Mouse (Mus musculus): ENCODE data around the gene Aph1a. TPM values are rescaled to one million over a fixed set of nuclear protein-coding genes. Genes with fewer than 3 reads are reported as not detected.
A peak's percentile ranks its signal among the peaks of the same experiment; 100 is the strongest.

Gene Aph1a
- polyA plus RNA-seq, 1 experiment from 2014 or later = 33.8 TPM

GRCm38 (mm10) chr3:95865571-95865970 is 28.2 kb upstream of the Aph1a start:
- H3K4me3 ChIP-seq = no peak overlapping the region
- H3K36me3 ChIP-seq = peaks cover 59% of the 10 kb centered on the region
- H3K27me3 ChIP-seq = no peaks in the 10 kb centered on the region
- ATAC-seq (ENCODE audit: low FRiP score, low read depth) = no peak
- H3K4me2 ChIP-seq (replicated peaks) = no peak overlapping the region
- WGBS = 94% methylated on average over 20 of the region's 20 CpGs
- no peak overlapping the region for H3K9ac ChIP-seq (replicated peaks)
- H3K27ac ChIP-seq (replicated peaks) = no peak overlapping the region
- H3K9me3 ChIP-seq = no peaks in the 10 kb centered on the region
- H3K4me1 ChIP-seq = peaks cover 4% of the 10 kb centered on the region; the same call in 1 of the 2 replicates

DNA sequence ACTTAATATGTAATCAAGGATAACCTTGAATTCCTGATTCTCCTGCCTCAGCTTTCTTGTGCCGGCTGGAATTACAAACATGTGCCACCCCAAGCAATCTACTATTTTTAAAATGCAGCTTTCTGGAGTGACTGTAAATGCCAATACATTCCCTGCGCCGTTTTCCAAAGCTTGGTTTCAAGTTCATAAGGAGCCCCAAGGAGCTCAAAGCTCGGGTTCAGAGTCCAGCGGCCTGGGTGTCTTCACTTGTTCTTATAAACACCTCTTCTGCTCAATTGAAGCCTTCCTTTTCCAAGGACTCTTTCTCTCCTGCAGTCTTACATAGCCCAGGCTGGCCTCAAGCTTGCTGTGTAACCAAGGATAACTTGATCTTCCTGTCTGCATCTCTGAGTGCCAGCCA is 27.7 kb upstream of the Aph1a start:
- Histone ChIP-seq H3K4me2 (replicated peaks) (no peak overlapping the region), H3K27ac (replicated peaks) (no peak overlapping the region), H3K9ac (replicated peaks) (no peak overlapping the region), H3K4me3 (no peak overlapping the region), H3K27me3 (no peaks in the 10 kb centered on the region), H3K9me3 (no peaks in the 10 kb centered on the region), H3K4me1 (peaks cover 8% of the 10 kb centered on the region; the same call in 1 of the 2 replicates), H3K36me3 (peaks cover 59% of the 10 kb centered on the region)
- ATAC-seq (ENCODE audit: low FRiP score, low read depth) = no peak
- WGBS = 91% methylated on average over 5 of the region's 5 CpGs

DNA sequence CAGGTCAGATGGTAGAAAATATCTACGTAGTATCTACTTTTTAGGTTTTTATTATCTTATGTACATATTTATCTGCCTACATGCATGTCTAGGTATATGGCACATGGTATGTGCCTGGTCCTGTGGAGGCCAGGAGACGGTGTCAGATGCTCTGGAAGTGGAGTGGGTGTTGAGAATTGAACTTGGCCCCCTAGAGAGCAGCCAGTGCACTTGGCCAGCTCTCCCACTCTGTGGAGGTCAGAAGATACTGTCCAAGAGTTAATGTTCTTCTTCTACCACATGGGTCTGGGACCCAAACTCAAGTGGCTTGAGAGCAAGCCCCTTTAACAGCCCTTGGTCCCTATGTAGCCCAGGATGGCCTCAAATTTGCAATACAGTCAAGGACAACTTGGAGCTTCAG is 26.4 kb upstream of the Aph1a start:
- Histone ChIP-seq H3K36me3 (peaks cover 54% of the 10 kb centered on the region), H3K9me3 (no peaks in the 10 kb centered on the region), H3K4me2 (replicated peaks) (no peak overlapping the region), H3K9ac (replicated peaks) (no peak overlapping the region), H3K4me1 (peaks cover 15% of the 10 kb centered on the region), H3K27ac (replicated peaks) (no peak overlapping the region), H3K27me3 (no peaks in the 10 kb centered on the region), H3K4me3 (no peak overlapping the region)
- no peak for ATAC-seq (ENCODE audit: low FRiP score, low read depth)
- 97% methylated on average over 2 of the region's 2 CpGs for WGBS

GRCm38 (mm10) chr3:95870976-95871375 is 22.8 kb upstream of the Aph1a start:
- Histone ChIP-seq H3K4me2 (replicated peaks) (peak overlapping the region; percentile 71), H3K9me3 (no peaks in the 10 kb centered on the region), H3K27ac (replicated peaks) (peak overlapping the region; percentile 82), H3K27me3 (no peaks in the 10 kb centered on the region), H3K36me3 (peaks cover 31% of the 10 kb centered on the region), H3K4me1 (peaks cover 16% of the 10 kb centered on the region), H3K4me3 (peak overlapping the region; percentile 62), H3K9ac (replicated peaks) (peak overlapping the region; percentile 79)
- peak; percentile 62 for ATAC-seq (ENCODE audit: low FRiP score, low read depth)
- WGBS = 8% methylated on average over 15 of the region's 15 CpGs

- Histone ChIP-seq H3K27ac (replicated peaks) (peak within 1 kb of the TSS; percentile 82), H3K9me3 (no peaks in the 10 kb centered on the region), H3K4me1 (peaks cover 16% of the 10 kb centered on the region), H3K4me3 (peak within 1 kb of the TSS; percentile 62), H3K27me3 (no peaks in the 10 kb centered on the region), H3K36me3 (peaks cover 28% of the 10 kb centered on the region), H3K4me2 (replicated peaks) (peak within 1 kb of the TSS; percentile 71), H3K9ac (replicated peaks) (peak within 1 kb of the TSS; percentile 79)
- whole genome bisulfite sequencing = under 1% methylated on average over 33 of the region's 33 CpGs
- ATAC-seq (ENCODE audit: low FRiP score, low read depth) = peak; percentile 93
Measured at GRCm38 (mm10) chr3:95871392-95871867, 22.3 kb upstream of the Aph1a start, which contains the start of gene Mrps21. TSS of gene Mrps21 (minus strand) at chr3:95871519.

DNA sequence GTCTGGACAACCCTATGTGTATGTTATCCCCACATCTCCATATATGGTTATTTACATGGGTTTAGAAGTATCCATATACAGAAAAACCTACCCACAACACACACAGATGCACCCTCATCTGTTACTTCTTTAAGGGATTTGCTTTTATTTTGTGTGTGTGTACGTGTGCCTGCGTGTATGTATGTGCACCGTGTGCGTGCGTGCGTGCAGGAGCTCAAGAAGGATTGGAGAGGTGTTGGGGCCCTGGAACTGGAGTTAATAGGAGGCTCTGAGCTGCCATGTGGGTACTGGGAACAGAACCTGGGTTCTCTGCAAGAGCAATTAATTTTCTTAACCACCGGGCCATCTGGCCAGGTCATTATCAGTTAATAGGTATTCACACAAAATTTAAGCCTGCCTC is 21.7 kb upstream of the Aph1a start:
- H3K9me3 ChIP-seq = no peaks in the 10 kb centered on the region

DNA sequence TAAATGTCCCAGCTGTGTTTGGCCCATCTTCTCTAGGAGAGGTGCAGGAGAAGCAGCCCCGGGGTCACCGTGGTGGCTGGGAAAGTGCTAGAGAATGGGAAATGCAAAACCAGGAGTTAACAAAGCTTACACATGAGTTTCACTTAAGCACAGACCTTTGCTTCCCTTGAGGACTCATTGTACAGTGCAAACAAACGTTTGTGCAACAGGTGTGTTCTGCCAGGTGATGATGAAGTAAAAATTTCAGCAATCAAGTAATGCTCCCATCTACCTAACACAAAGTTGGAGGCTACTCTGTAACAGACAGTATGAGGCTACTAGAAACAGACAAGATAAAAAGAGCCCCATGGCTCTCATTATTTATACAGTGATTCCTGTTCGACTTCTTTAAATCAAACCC is 14.7 kb upstream of the Aph1a start:
- ATAC-seq (ENCODE audit: low FRiP score, low read depth) = no peak
- Histone ChIP-seq H3K9ac (replicated peaks) (no peak overlapping the region), H3K27me3 (peaks cover 4% of the 10 kb centered on the region; the same call in 1 of the 2 replicates), H3K4me2 (replicated peaks) (no peak overlapping the region), H3K4me1 (peaks cover 16% of the 10 kb centered on the region), H3K36me3 (no peaks in the 10 kb centered on the region), H3K4me3 (no peak overlapping the region), H3K9me3 (no peaks in the 10 kb centered on the region), H3K27ac (replicated peaks) (no peak overlapping the region)
- WGBS = 89% methylated on average over 4 of the region's 4 CpGs

More for the DNA sequence above, 21.7 kb upstream of the Aph1a start:
- no peaks in the 10 kb centered on the region for H3K27me3 ChIP-seq
- no peak for ATAC-seq (ENCODE audit: low FRiP score, low read depth)
- H3K9ac ChIP-seq (replicated peaks) = peak overlapping the region; percentile 79
- 88% methylated on average over 7 of the region's 7 CpGs for WGBS
- peak overlapping the region; percentile 71 for H3K4me2 ChIP-seq (replicated peaks)
- H3K4me3 ChIP-seq = peak overlapping the region; percentile 62
- peaks cover 16% of the 10 kb centered on the region for H3K4me1 ChIP-seq
- H3K36me3 ChIP-seq = peaks cover 21% of the 10 kb centered on the region
- H3K27ac ChIP-seq (replicated peaks) = no peak overlapping the region

GRCm38 (mm10) chr3:95881979-95882815 is 11.6 kb upstream of the Aph1a start, which contains the start of gene Ciart:
TSS of gene Ciart (minus strand) at chr3:95882251.
- under 1% methylated on average over 64 of the region's 66 CpGs for WGBS
- H3K4me3 ChIP-seq = peak within 1 kb of the TSS; percentile 57
- no peak within 1 kb of the TSS for H3K27ac ChIP-seq (replicated peaks)
- H3K27me3 ChIP-seq = peaks cover 8% of the 10 kb centered on the region; the same call in 1 of the 2 replicates
- peak; percentile 100 for ATAC-seq (ENCODE audit: low FRiP score, low read depth)
- H3K36me3 ChIP-seq = no peaks in the 10 kb centered on the region
- no peaks in the 10 kb centered on the region for H3K9me3 ChIP-seq
- peak within 1 kb of the TSS; percentile 51 for H3K9ac ChIP-seq (replicated peaks)
- H3K4me2 ChIP-seq (replicated peaks) = peak within 1 kb of the TSS; percentile 98
- H3K4me1 ChIP-seq = peaks cover 16% of the 10 kb centered on the region

DNA sequence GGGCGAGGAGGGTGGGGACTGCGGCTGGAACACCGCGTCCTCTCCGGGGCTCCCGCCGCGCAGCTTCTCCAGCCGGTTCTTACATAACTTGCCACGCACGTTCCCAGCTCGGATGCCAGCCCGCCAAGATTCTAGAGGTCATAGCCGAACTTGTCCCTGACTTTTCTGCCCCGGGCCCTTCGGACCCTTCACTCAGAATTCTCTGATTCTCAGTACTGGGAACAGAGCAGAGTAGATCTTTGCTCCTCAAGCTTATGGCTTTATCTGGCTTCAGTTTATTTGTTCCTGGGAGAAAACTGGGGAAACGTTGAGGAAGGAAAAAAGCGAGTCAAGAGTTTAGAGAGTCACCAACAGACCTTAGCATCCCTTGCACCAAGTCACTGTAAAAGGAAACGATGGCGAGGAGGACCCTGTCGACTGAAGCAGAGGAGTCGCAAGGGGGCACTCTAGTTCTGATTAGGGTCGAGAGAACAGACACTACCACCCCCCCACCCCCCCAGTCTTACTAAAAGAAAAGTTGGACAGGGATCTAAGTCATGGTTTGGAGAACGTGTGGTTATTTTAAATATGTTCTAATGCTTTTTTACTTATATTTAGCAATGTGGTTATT is 10.8 kb upstream of the Aph1a start:
- H3K9ac ChIP-seq (replicated peaks) = peak overlapping the region; percentile 50
- H3K27ac ChIP-seq (replicated peaks) = no peak overlapping the region
- H3K4me3 ChIP-seq = peak overlapping the region; percentile 57
- no peaks in the 10 kb centered on the region for H3K9me3 ChIP-seq
- no peak for ATAC-seq (ENCODE audit: low FRiP score, low read depth)
- H3K36me3 ChIP-seq = no peaks in the 10 kb centered on the region
- 3% methylated on average over 24 of the region's 24 CpGs for WGBS
- peaks cover 8% of the 10 kb centered on the region; the same call in 1 of the 2 replicates for H3K27me3 ChIP-seq
- peak overlapping the region; percentile 98 for H3K4me2 ChIP-seq (replicated peaks)
- peaks cover 16% of the 10 kb centered on the region for H3K4me1 ChIP-seq

DNA sequence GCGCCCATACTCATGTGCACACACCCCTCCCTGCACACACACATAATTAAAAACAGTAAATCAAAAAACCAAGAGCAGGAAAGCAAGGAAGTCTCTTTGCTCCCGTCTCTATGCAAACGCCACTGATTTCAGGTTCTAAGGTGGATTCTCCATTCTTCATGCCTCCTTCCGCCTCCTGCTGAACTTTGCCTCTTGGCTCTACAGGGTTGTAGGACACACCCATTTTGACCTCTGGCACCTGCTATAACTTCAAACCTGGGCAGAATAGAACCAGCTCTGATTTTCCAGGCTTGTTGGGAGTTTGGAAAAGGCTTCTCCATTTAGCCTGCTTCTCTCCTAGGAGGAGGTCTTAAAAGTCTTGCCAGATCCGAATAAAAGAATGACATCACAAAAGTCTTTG is 9.4 kb upstream of the Aph1a start:
- Histone ChIP-seq H3K9me3 (no peaks in the 10 kb centered on the region), H3K27ac (replicated peaks) (no peak overlapping the region), H3K4me2 (replicated peaks) (no peak overlapping the region), H3K36me3 (no peaks in the 10 kb centered on the region), H3K4me3 (no peak overlapping the region), H3K4me1 (peaks cover 16% of the 10 kb centered on the region), H3K9ac (replicated peaks) (no peak overlapping the region), H3K27me3 (peaks cover 8% of the 10 kb centered on the region; the same call in 1 of the 2 replicates)
- whole genome bisulfite sequencing = 84% methylated on average over 5 of the region's 5 CpGs
- no peak for ATAC-seq (ENCODE audit: low FRiP score, low read depth)

- no peak for ATAC-seq (ENCODE audit: low FRiP score, low read depth)
- H3K9ac ChIP-seq (replicated peaks) = no peak overlapping the region
- peaks cover 20% of the 10 kb centered on the region for H3K27me3 ChIP-seq
- peaks cover 11% of the 10 kb centered on the region; the same call in 1 of the 2 replicates for H3K4me1 ChIP-seq
- 90% methylated on average over 4 of the region's 4 CpGs for WGBS
- H3K27ac ChIP-seq (replicated peaks) = no peak overlapping the region
- H3K4me3 ChIP-seq = no peak overlapping the region
- H3K36me3 ChIP-seq = no peaks in the 10 kb centered on the region
- no peaks in the 10 kb centered on the region for H3K9me3 ChIP-seq
- no peak overlapping the region for H3K4me2 ChIP-seq (replicated peaks)
Measured at GRCm38 (mm10) chr3:95887596-95887995, 6.2 kb upstream of the Aph1a start.

DNA sequence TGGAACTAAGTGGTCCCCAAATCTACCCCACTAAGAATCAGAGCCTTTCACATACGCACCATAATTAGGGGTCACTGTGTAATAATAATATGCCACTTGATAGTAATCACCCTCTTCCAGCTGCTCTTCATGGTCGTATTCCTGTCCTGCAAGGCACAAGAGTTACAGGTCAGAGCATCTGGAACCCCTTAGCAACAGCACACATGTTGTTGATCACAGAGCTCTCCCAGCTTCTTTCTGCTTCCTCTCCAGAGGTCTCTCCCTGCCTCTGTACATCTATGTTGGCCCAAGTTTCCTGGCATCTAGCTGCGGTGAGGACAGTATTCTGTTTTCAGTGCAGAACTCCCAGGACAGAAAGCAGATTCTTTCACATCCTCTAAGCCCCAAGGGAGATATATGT is 4.1 kb upstream of the Aph1a start:
- H3K27me3 ChIP-seq = peaks cover 22% of the 10 kb centered on the region
- no peak overlapping the region for H3K27ac ChIP-seq (replicated peaks)
- ATAC-seq (ENCODE audit: low FRiP score, low read depth) = no peak
- H3K9me3 ChIP-seq = no peaks in the 10 kb centered on the region
- H3K4me3 ChIP-seq = no peak overlapping the region
- no peak overlapping the region for H3K9ac ChIP-seq (replicated peaks)
- H3K4me1 ChIP-seq = peaks cover 13% of the 10 kb centered on the region
- H3K4me2 ChIP-seq (replicated peaks) = no peak overlapping the region
- WGBS = 81% methylated on average over 3 of the region's 3 CpGs
- H3K36me3 ChIP-seq = no peaks in the 10 kb centered on the region
